In the genomic region with DNA sequence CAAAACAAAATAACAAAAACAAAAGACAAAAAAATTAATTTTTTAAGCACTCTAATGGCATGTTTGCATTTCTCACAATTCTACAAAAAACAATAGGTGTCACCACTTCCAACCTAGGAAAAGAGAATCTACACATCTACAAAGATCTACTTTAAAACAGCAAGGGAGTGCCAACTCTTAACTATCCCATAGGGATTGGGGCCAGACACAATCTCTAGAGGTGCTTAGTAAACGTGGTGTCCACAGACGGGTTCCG, we compare ENCODE assay signal across 8 mouse cellular contexts. TPM values are rescaled to one million over a fixed set of nuclear protein-coding genes. Genes with fewer than 3 reads are reported as not detected.
A peak's percentile ranks its signal among the peaks of the same experiment; 100 is the strongest.
DNase-seq lines count a peak whose midpoint lies in the region; ATAC-seq and TF ChIP-seq lines count a peak whose summit lies in the region.

TSS of gene Kif4 (plus strand) at position 192 of the 256 bp plus-strand sequence.

- ATAC-seq in limb, embryonic 11.5 days (ENCODE audit: insufficient number of reproducible peaks, low FRiP score, low TSS enrichment, low read depth), result no peak
- no peak for ATAC-seq in neural tube, embryonic 15.5 days (ENCODE audit: low FRiP score)

- no peaks in the 10 kb centered on the region for H3K36me3 ChIP-seq in limb, embryonic 11.5 days (ENCODE audit: control insufficient read depth, insufficient read depth, low read length)
- H3K36me3 ChIP-seq in neural tube, embryonic 15.5 days, result 0 out of 2 replicates have a peak, but pooled peaks cover 4% of the 10 kb centered on the region

- H3K9me3 ChIP-seq in limb, embryonic 11.5 days (ENCODE audit: control insufficient read depth, low read length), result no peaks in the 10 kb centered on the region
- H3K9me3 ChIP-seq in neural tube, embryonic 15.5 days (replicated peaks), result no peaks in the 10 kb centered on the region

- 28% methylated on average over 3 of the region's 3 CpGs for WGBS in lung, adult 2 months
- WGBS in limb, embryonic 11.5 days, result 35% methylated on average over 3 of the region's 3 CpGs
- WGBS in neural tube, embryonic 15.5 days, result 28% methylated on average over 3 of the region's 3 CpGs

- TF ChIP-seq CTCF in lung, adult 2 months (IDR thresholded peaks at IDR 0.05; ENCODE audit: insufficient read depth, low read length), result no peak
- TF ChIP-seq CTCF in embryonic fibroblast, embryonic 13.5 days (IDR thresholded peaks at IDR 0.05; ENCODE audit: borderline replicate concordance, insufficient read depth, low read length), result no peak

- peak within 1 kb of the TSS; percentile 50 for H3K4me2 ChIP-seq in limb, embryonic 11.5 days (ENCODE audit: low read depth, severe bottlenecking)
- peak within 1 kb of the TSS; percentile 84 for H3K4me2 ChIP-seq in neural tube, embryonic 15.5 days

- no peak for DNase-seq in lung, adult 2 months
- DNase-seq in lung, postnatal 25 days (ENCODE audit: low spot score), result no peak
- no peak for DNase-seq in limb, embryonic 11.5 days (ENCODE audit: low spot score)
- no peak for DNase-seq in ovary, postnatal 10 days (ENCODE audit: low spot score)
- no peak for DNase-seq in frontal cortex, postnatal 36 days (ENCODE audit: low spot score in 2 of 2)
- no peak for DNase-seq in gastrocnemius, adult 18-20 months (ENCODE audit: low spot score)

- TF ChIP-seq POLR2A in lung, adult 2 months (IDR thresholded peaks at IDR 0.05; ENCODE audit: borderline replicate concordance, extremely low read depth, low read depth, low read length), result no peak
- no peak for TF ChIP-seq POLR2A in embryonic fibroblast, embryonic 13.5 days (IDR thresholded peaks at IDR 0.05; ENCODE audit: low read depth, low read length)

- H3K4me1 ChIP-seq in lung, adult 2 months (ENCODE audit: control insufficient read depth, insufficient read depth, low read length), result peaks cover 2% of the 10 kb centered on the region; the same call in 1 of the 2 replicates
- H3K4me1 ChIP-seq in embryonic fibroblast, embryonic 13.5 days (ENCODE audit: control insufficient read depth, insufficient read depth, low read length), result no peaks in the 10 kb centered on the region
- no peaks in the 10 kb centered on the region for H3K4me1 ChIP-seq in limb, embryonic 11.5 days (ENCODE audit: control insufficient read depth, insufficient read depth, low read length)
- H3K4me1 ChIP-seq in neural tube, embryonic 15.5 days, result peaks cover 10% of the 10 kb centered on the region

- H3K9ac ChIP-seq in limb, embryonic 11.5 days (ENCODE audit: low read length), result peak within 1 kb of the TSS; percentile 75
- peak within 1 kb of the TSS; percentile 60 for H3K9ac ChIP-seq in neural tube, embryonic 15.5 days (replicated peaks)

- peak within 1 kb of the TSS; percentile 83 for H3K4me3 ChIP-seq in lung, adult 2 months (replicated peaks; ENCODE audit: extremely low read depth, low read depth, low read length)
- peak within 1 kb of the TSS; percentile 84 for H3K4me3 ChIP-seq in embryonic fibroblast, embryonic 13.5 days (ENCODE audit: insufficient read depth, low read length)
- H3K4me3 ChIP-seq in limb, embryonic 11.5 days (ENCODE audit: low read depth, low read length), result peak within 1 kb of the TSS; percentile 42
- peak within 1 kb of the TSS; percentile 50 for H3K4me3 ChIP-seq in neural tube, embryonic 15.5 days (replicated peaks)

- peaks cover 5% of the 10 kb centered on the region for H3K27me3 ChIP-seq in limb, embryonic 11.5 days (ENCODE audit: control insufficient read depth, insufficient read depth, low read length)
- no peaks in the 10 kb centered on the region for H3K27me3 ChIP-seq in neural tube, embryonic 15.5 days (replicated peaks)

- peak within 1 kb of the TSS; percentile 69 for H3K27ac ChIP-seq in embryonic fibroblast, embryonic 13.5 days (ENCODE audit: insufficient read depth, low read length)
- H3K27ac ChIP-seq in limb, embryonic 11.5 days (replicated peaks; ENCODE audit: low read depth, low read length), result peak within 1 kb of the TSS; percentile 9; the same call in 1 of the 2 replicates
- peak within 1 kb of the TSS; percentile 74 for H3K27ac ChIP-seq in neural tube, embryonic 15.5 days (replicated peaks)

RNA-seq across cellular contexts. Expression of gene Kif4, which starts in this region (rescaled TPM):
- 0.25 and 0.56 TPM in 2 replicates for polyA plus RNA-seq in lung, adult 2 months (2012; rRNA removed)
- 24.7 and 29.8 TPM in 2 replicates for polyA plus RNA-seq in embryonic fibroblast, embryonic 13.5 days (2011; ENCODE audit: insufficient read length, low read depth, missing spikeins)
- polyA plus RNA-seq in limb, embryonic 11.5 days (2014; fragmentation: Nextera tagmentation; extraction: Ambion mirVana), result 47.9 and 48.2 TPM in 2 replicates
- polyA plus RNA-seq in neural tube, embryonic 15.5 days (2015; fragmentation: Nextera tagmentation; extraction: Ambion mirVana), result 3.6 and 7.3 TPM in 2 replicates
- total RNA-seq in gastrocnemius, adult 18-20 months (2021), result under 1 TPM in 1 of 2 experiments, not detected in 1; 0.12 TPM

Comparison
In these comparisons a context has a peak if more than half of its experiments do, and no peak if none do; other contexts are left out.
1. H3K27ac ChIP-seq: peak in every context shown above with its lines; median percentile 74 in neural tube, embryonic 15.5 days; 69 in embryonic fibroblast, embryonic 13.5 days; 9 in limb, embryonic 11.5 days.